Mouse (Mus musculus) CH12.LX (cell line): ENCODE results near the gene Kirrel3. TPM values are rescaled to one million over a fixed set of nuclear protein-coding genes. Genes with fewer than 3 reads are reported as not detected.

ENCODE experiments used
- DNase-seq: peaks from one replicate; pipeline ENCODE4 v3.0.0-alpha.2; 2013; ENCODE audit errors: extremely low read depth
- H3K27ac ChIP-seq: 2 replicates; pipeline ENCODE4 v1.5.1; 2012; ENCODE audit warnings: low read depth, mild to moderate bottlenecking, control low read depth, moderate library complexity; ENCODE audit not compliant: insufficient read depth
- H3K27me3 ChIP-seq: replicated peaks from 2 replicates; pipeline ENCODE3; 2012; ENCODE audit warnings: inconsistent platforms
- H3K36me3 ChIP-seq, 2 experiments: replicated peaks in 1 of 2; 2 replicates each; pipeline versions ENCODE3 to v1.6.1; 2012; ENCODE audit warnings: inconsistent platforms in 1 of 2, low read length in 1 of 2, mild to moderate bottlenecking in 1 of 2, mixed read lengths in 1 of 2, moderate library complexity in 1 of 2; ENCODE audit not compliant: control insufficient read depth in 1 of 2, insufficient read depth in 1 of 2
- H3K4me1 ChIP-seq, 2 experiments: 2 replicates each; pipeline ENCODE4 v1.6.1; 2012; ENCODE audit warnings: inconsistent platforms in 1 of 2, moderate library complexity in 1 of 2; ENCODE audit not compliant: insufficient read depth in 2 of 2, control insufficient read depth in 1 of 2
- H3K4me2 ChIP-seq: 2 replicates; pipeline ENCODE4 v1.6.1; 2012; ENCODE audit warnings: low read depth, mild to moderate bottlenecking, control low read depth; ENCODE audit not compliant: poor library complexity, insufficient read depth, severe bottlenecking
- H3K4me3 ChIP-seq, 3 experiments: fragments of 150-350 bp in 1 of 3; sonication (generic) in 1 of 3; replicated peaks in 1 of 3; 2 replicates each; pipeline versions ENCODE3 to v1.5.1; 2011 to 2012; ENCODE audit warnings: low read depth in 2 of 3, low read length in 2 of 3, mild to moderate bottlenecking in 2 of 3, moderate library complexity in 2 of 3, control low read depth in 1 of 3, improper control_type of control experiment in 1 of 3, inconsistent platforms in 1 of 3, mixed read lengths in 1 of 3; ENCODE audit not compliant: poor library complexity in 1 of 3
- H3K79me2 ChIP-seq: replicated peaks from 2 replicates; pipeline ENCODE4 v1.6.1; 2012; ENCODE audit warnings: mild to moderate bottlenecking, moderate library complexity; ENCODE audit not compliant: control insufficient read depth, poor library complexity, insufficient read depth, severe bottlenecking; ENCODE audit errors: extremely low read depth
- H3K9ac ChIP-seq: 2 replicates; pipeline ENCODE4 v1.6.1; 2012; ENCODE audit warnings: low read depth, mild to moderate bottlenecking, control low read depth, moderate library complexity; ENCODE audit not compliant: insufficient read depth
- H3K9me3 ChIP-seq: replicated peaks from 2 replicates; pipeline ENCODE3; 2012; ENCODE audit warnings: low read length, inconsistent platforms, mixed read lengths
- BHLHE40 ChIP-seq: IDR thresholded peaks from 2 replicates; pipeline ENCODE4 v1.6.1; 2011; ENCODE audit warnings: mild to moderate bottlenecking, low read depth, low read length, improper control_type of control experiment
- CHD2 ChIP-seq: IDR thresholded peaks from 2 replicates; pipeline ENCODE4 v1.6.1; 2011; ENCODE audit warnings: low read length, improper control_type of control experiment
- CTCF ChIP-seq, 2 experiments: IDR thresholded peaks in 1 of 2; conservative IDR thresholded peaks in 1 of 2; 2 replicates each; pipeline ENCODE4 v1.5.1; 2011 to 2012; ENCODE audit warnings: low read depth in 2 of 2, low read length in 2 of 2, improper control_type of control experiment in 1 of 2, inconsistent platforms in 1 of 2, mild to moderate bottlenecking in 1 of 2, moderate library complexity in 1 of 2
- E2F4 ChIP-seq: IDR thresholded peaks from 2 replicates; pipeline ENCODE4 v1.6.1; 2011; ENCODE audit warnings: low read depth, low read length, improper control_type of control experiment; ENCODE audit not compliant: insufficient replicate concordance
- ELF1 ChIP-seq: IDR thresholded peaks from 2 replicates; pipeline ENCODE4 v1.6.1; 2014; ENCODE audit warnings: low read depth, mild to moderate bottlenecking, inconsistent platforms, low read length, improper control_type of control experiment
- HCFC1 ChIP-seq: IDR thresholded peaks from 2 replicates; pipeline ENCODE4 v1.6.1; 2012; ENCODE audit warnings: low read depth, mild to moderate bottlenecking, inconsistent platforms, low read length, improper control_type of control experiment
- JUN ChIP-seq: IDR thresholded peaks from 2 replicates; pipeline ENCODE4 v1.6.1; 2011; ENCODE audit warnings: low read depth, mild to moderate bottlenecking, low read length, improper control_type of control experiment, moderate library complexity; ENCODE audit not compliant: insufficient read depth
- KAT2A ChIP-seq: IDR thresholded peaks from 2 replicates; pipeline ENCODE4 v1.6.1; 2012; ENCODE audit warnings: low read length, improper control_type of control experiment, inconsistent platforms; ENCODE audit not compliant: insufficient replicate concordance
- MAFK ChIP-seq: IDR thresholded peaks from 2 replicates; pipeline ENCODE4 v1.6.1; 2011; ENCODE audit warnings: low read length, improper control_type of control experiment; ENCODE audit not compliant: insufficient replicate concordance
- MAX ChIP-seq: IDR thresholded peaks from 2 replicates; pipeline ENCODE4 v1.6.1; 2011; ENCODE audit warnings: low read length, improper control_type of control experiment
- MAZ ChIP-seq: IDR thresholded peaks from 2 replicates; pipeline ENCODE4 v1.6.1; 2012; ENCODE audit warnings: low read depth, mild to moderate bottlenecking, inconsistent platforms, low read length, improper control_type of control experiment, moderate library complexity
- MXI1 ChIP-seq: IDR thresholded peaks from 2 replicates; pipeline ENCODE4 v1.6.1; 2011; ENCODE audit warnings: mild to moderate bottlenecking, low read depth, low read length, improper control_type of control experiment
- NELFE ChIP-seq: IDR thresholded peaks from 2 replicates; pipeline ENCODE4 v1.6.1; 2011; ENCODE audit warnings: low read depth, low read length, improper control_type of control experiment
- NRF1 ChIP-seq: IDR thresholded peaks from 2 replicates; pipeline ENCODE4 v1.6.1; 2014; ENCODE audit warnings: low read depth, mild to moderate bottlenecking, inconsistent platforms, low read length, improper control_type of control experiment, moderate library complexity
- PAX5 ChIP-seq: IDR thresholded peaks from 2 replicates; pipeline ENCODE4 v1.6.1; 2012; ENCODE audit warnings: low read length, inconsistent platforms, mixed read lengths
- POLR2A ChIP-seq: IDR thresholded peaks from 2 replicates; pipeline ENCODE4 v1.6.1; 2011; ENCODE audit warnings: low read depth, mild to moderate bottlenecking, improper control_type of control experiment, low read length
- POLR2AphosphoS2 ChIP-seq: IDR thresholded peaks from 2 replicates; pipeline ENCODE4 v1.6.1; 2011; ENCODE audit warnings: low read depth, low read length, improper control_type of control experiment
- RCOR1 ChIP-seq: conservative IDR thresholded peaks from 2 replicates; pipeline ENCODE4 v1.6.1; 2012; ENCODE audit warnings: low read depth, mild to moderate bottlenecking, inconsistent platforms, low read length, improper control_type of control experiment
- TCF12 ChIP-seq: IDR thresholded peaks from 2 replicates; pipeline ENCODE4 v1.6.1; 2014; ENCODE audit warnings: low read depth, mild to moderate bottlenecking, inconsistent platforms, low read length, improper control_type of control experiment
- USF1 ChIP-seq: IDR thresholded peaks from 2 replicates; pipeline ENCODE4 v1.6.1; 2014; ENCODE audit warnings: low read depth, mild to moderate bottlenecking, inconsistent platforms, low read length, improper control_type of control experiment
- ZC3H11A ChIP-seq: IDR thresholded peaks from 2 replicates; pipeline ENCODE4 v1.6.1; 2012; ENCODE audit warnings: low read depth, mild to moderate bottlenecking, inconsistent platforms, low read length, improper control_type of control experiment
- ZMIZ1 ChIP-seq: IDR thresholded peaks from 2 replicates; pipeline ENCODE4 v1.6.1; 2012; ENCODE audit warnings: low read depth, mild to moderate bottlenecking, inconsistent platforms, low read length, improper control_type of control experiment
- ZNF384 ChIP-seq: IDR thresholded peaks from 2 replicates; pipeline ENCODE4 v1.6.1; 2012; ENCODE audit warnings: low read depth, low read length, improper control_type of control experiment, inconsistent platforms
- dilution Hi-C: fragments of 300-500 bp; cut with MboI; formaldehyde crosslinking; loops from 2 replicates; pipeline ENCODE4 v1.14.3; 2020; ENCODE audit warnings: low sequenced_read_pairs; ENCODE audit not compliant: extremely low pct_unique_long_range_greater_than_20kb, extremely low pct_ligation_motif_present
- in situ Hi-C: fragments of 300-500 bp; cut with MboI; formaldehyde crosslinking; loops from 3 replicates; pipeline ENCODE4 v1.14.3; 2019; ENCODE audit warnings: low sequenced_read_pairs, low pct_ligation_motif_present, low pct_unique_long_range_greater_than_20kb, mixed read lengths
- polyA plus RNA-seq: library from polyadenylated mRNA; unstranded; fragments of >175 nt; gene quantifications from 2 replicates; pipeline ENCODE4 v1.2.1, GENCODE M21; 2012; ENCODE audit warnings: low read depth; ENCODE audit not compliant: insufficient read length
- total RNA-seq, 2 experiments: library from RNA; depleted of rRNA; stranded (reverse); fragments of 300-350 nt in 1 of 2; fragments of >200 nt in 1 of 2; gene quantifications; 2 replicates each; pipeline ENCODE4 v1.2.3; 2012 to 2014

Gene Kirrel3
- total and polyA plus RNA-seq, 3 experiments = not detected

DNA sequence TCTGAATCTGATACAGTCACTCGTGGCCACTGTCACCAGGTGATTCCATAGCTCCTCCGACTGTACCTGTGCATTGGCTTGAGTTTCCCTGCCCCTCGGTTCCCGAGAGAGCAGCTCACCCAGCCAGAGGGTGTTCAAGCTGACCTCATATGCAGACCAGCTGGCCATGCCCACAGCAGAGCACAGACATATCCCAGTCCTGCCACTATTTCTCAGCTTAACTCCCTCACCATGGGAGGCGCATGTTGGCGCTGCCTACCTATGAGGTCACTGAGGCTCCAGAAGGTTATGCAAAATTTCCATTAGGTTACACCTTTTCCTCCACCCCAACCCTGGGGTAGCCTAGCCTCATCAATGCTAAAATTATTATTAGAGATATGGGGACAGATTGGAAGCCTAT is 489.6 kb downstream of the Kirrel3 start:
- Histone ChIP-seq H3K9ac (no peak overlapping the region), H3K4me1 (peaks cover 0 to 7% of the 10 kb centered on the region in 2 experiments; a peak in 3 of 4 replicates), H3K36me3 (no peaks in the 10 kb centered on the region), H3K27me3 (peaks cover 9% of the 10 kb centered on the region), H3K4me3 (no peak overlapping the region), H3K27ac (no peak overlapping the region), H3K4me2 (no peak overlapping the region), H3K9me3 (peaks cover 8% of the 10 kb centered on the region), H3K79me2 (no peaks in the 10 kb centered on the region)
- in situ Hi-C loops = no loop called here
- TF ChIP-seq RCOR1 (no peak), NRF1 (no peak), MAFK (no peak), TCF12 (no peak), NELFE (no peak), MAX (no peak), POLR2AphosphoS2 (no peak), MAZ (no peak), CTCF (conservative IDR thresholded peaks at IDR 0.05 in 1 of 2, IDR thresholded peaks at IDR 0.05 in 1 of 2; ENCODE audit: low read depth in 2 of 2, low read length in 2 of 2) (no peak)
- no peak for DNase-seq
- dilution Hi-C loops = no loop called here

DNA sequence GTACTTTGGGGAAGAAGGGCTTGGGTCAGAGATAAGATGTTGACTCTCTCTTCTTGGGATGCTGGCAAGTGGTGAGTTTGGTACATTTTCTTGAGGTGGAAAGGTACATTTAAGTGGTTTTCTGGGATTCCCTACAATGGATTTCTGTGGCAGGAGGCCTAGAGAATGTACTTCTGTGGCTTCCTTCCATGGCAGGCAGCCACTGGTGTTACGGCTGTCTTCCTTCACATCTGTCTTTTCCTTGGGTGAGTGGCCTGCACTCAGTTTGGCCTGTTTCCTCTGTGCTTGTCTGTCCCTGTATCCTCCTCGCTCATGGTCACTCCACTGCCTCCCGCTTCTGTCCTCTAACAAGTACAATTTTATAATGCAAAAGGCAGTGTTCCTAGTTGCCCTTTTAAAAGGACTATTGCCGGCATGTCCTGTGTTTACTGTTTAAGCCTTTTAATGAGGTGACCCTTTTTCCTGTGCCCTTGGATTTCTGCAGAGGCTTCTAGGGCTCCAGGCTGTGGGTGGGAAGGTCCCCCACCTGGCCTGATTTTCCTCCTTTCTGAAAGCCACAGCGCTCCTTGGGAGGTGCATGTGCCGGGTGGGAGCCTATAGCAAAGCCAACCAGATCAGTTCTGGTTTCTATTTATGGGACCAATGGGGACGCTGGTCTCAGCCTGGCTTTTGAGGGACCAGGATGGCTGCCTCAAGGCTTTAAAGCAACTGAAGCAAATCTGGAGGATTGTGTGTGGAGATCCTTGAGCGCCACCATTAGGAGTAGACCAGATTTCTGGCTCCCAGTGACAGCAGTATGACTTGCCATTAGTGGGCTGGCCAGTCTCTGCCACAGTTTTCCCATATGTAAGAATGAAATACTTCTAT is 491.1 kb downstream of the Kirrel3 start:
- no peak overlapping the region for H3K9ac ChIP-seq
- TF ChIP-seq ZMIZ1 (no peak), BHLHE40 (no peak), JUN (no peak), MXI1 (no peak)
- TF ChIP-seq, all 38 proteins: peak for 0
- H3K4me3 ChIP-seq = no peak overlapping the region
- in situ Hi-C loops = no loop called here
- no peak overlapping the region for H3K27ac ChIP-seq
- H3K36me3 ChIP-seq = no peaks in the 10 kb centered on the region
- no peaks in the 10 kb centered on the region for H3K79me2 ChIP-seq
- peaks cover 7% of the 10 kb centered on the region for H3K27me3 ChIP-seq
- dilution Hi-C loops = no loop called here
- H3K9me3 ChIP-seq = peaks cover 8% of the 10 kb centered on the region
- DNase-seq = no peak
- peaks cover 0 to 3% of the 10 kb centered on the region in 2 experiments; a peak in 2 of 4 replicates for H3K4me1 ChIP-seq
- no peak overlapping the region for H3K4me2 ChIP-seq

DNA sequence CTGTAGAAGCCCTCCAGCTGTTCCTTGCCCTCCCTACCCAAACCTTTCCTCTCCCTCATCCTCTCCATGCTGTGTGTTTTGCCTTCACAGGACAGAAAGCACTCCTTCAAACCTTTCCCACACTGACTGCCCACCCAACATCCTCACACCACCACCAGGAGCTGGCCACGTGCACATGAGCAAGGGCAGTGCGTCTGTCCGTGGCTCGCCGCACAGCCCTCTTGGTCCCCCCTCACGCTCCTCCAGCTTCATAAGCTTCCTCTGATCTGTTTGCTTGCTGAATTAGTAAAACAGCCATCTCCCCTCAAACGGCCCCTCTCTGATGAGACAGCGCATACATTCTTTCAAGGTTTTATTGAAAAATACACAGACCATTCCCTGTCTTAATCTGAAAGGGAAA is 492.0 kb downstream of the Kirrel3 start:
- Histone ChIP-seq H3K9me3 (peaks cover 8% of the 10 kb centered on the region), H3K4me1 (no peaks in the 10 kb centered on the region), H3K4me3 (no peak overlapping the region), H3K79me2 (no peaks in the 10 kb centered on the region), H3K9ac (no peak overlapping the region), H3K36me3 (no peaks in the 10 kb centered on the region), H3K4me2 (no peak overlapping the region), H3K27me3 (peaks cover 7% of the 10 kb centered on the region), H3K27ac (no peak overlapping the region)
- no peak for DNase-seq
- dilution Hi-C loops (no loop called here), in situ Hi-C loops (no loop called here)
- TF ChIP-seq HCFC1 (no peak), JUN (no peak), CTCF (conservative IDR thresholded peaks at IDR 0.05 in 1 of 2, IDR thresholded peaks at IDR 0.05 in 1 of 2; ENCODE audit: low read depth in 2 of 2, low read length in 2 of 2) (no peak), ZC3H11A (no peak), CHD2 (no peak), MAZ (no peak), POLR2A (no peak), KAT2A (no peak), POLR2AphosphoS2 (no peak), E2F4 (no peak), ZNF384 (no peak), PAX5 (no peak), NRF1 (no peak), USF1 (no peak), NELFE (no peak), ELF1 (no peak)
